Mouse (Mus musculus) kidney, postnatal 0 days (tissue): ENCODE measurements around the gene Depdc5. TPM values are rescaled to one million over a fixed set of nuclear protein-coding genes. Genes with fewer than 3 reads are reported as not detected.

Experiments used
- ATAC-seq: fragments of 200-750 bp; cut with Nextera tagmentation; replicated peaks from 2 replicates; pipeline ENCODE4 v1.8.0; 2017; ENCODE audit warnings: low read depth, moderate number of reproducible peaks, moderate TSS enrichment, moderate library complexity; ENCODE audit not compliant: low FRiP score
- DNase-seq: peaks from one replicate; pipeline ENCODE4 v3.0.0-alpha.2; 2016; ENCODE audit warnings: low spot score
- H3K27ac ChIP-seq: fragments of 300-500 bp; sonication (generic); 2 replicates; pipeline ENCODE4 v1.5.1; 2014; ENCODE audit warnings: mild to moderate bottlenecking
- H3K27me3 ChIP-seq: fragments of 300-500 bp; sonication (generic); 2 replicates; pipeline ENCODE4 v1.6.1; 2014; ENCODE audit warnings: low read length, mixed read lengths; ENCODE audit not compliant: insufficient read depth
- H3K36me3 ChIP-seq: fragments of 300-500 bp; sonication (generic); 2 replicates; pipeline ENCODE4 v1.6.1; 2014; ENCODE audit warnings: low read length, mixed read lengths; ENCODE audit not compliant: insufficient read depth
- H3K4me1 ChIP-seq: fragments of 300-500 bp; sonication (generic); replicated peaks from 2 replicates; pipeline ENCODE4 v1.6.1; 2014; ENCODE audit warnings: antibody characterized with exemption, low read length, mixed read lengths; ENCODE audit not compliant: insufficient read depth
- H3K4me2 ChIP-seq: fragments of 300-500 bp; sonication (generic); 2 replicates; pipeline ENCODE4 v1.6.1; 2014; ENCODE audit warnings: mild to moderate bottlenecking, low read length, moderate library complexity, mixed read lengths
- H3K4me3 ChIP-seq: fragments of 300-500 bp; sonication (generic); replicated peaks from 2 replicates; pipeline ENCODE4 v1.5.1; 2014; ENCODE audit warnings: low read depth, low read length
- H3K9ac ChIP-seq: fragments of 300-500 bp; sonication (generic); 2 replicates; pipeline ENCODE4 v1.6.1; 2014; ENCODE audit warnings: low read depth, low read length
- H3K9me3 ChIP-seq: fragments of 300-500 bp; sonication (generic); replicated peaks from 2 replicates; pipeline ENCODE4 v1.6.1; 2016; ENCODE audit warnings: low read length, inconsistent platforms, mixed read lengths
- CTCF ChIP-seq: IDR thresholded peaks from 2 replicates; pipeline ENCODE4 v1.5.1; 2016; ENCODE audit warnings: antibody characterized with exemption, low read depth, mild to moderate bottlenecking, moderate library complexity
- WGBS: fragments of 180-500 bp; shearing (Covaris S2); extraction: QIAGEN DNeasy Blood & Tissue Kit; methylation state at CpG from one replicate; pipeline ENCODE4 v1.1.7; 2014; 5-methylcytosine and 5-hydroxymethylcytosine counted together
- polyA plus RNA-seq: library from polyadenylated mRNA; unstranded; fragments of >200 nt; fragmentation: Nextera tagmentation; extraction: Ambion mirVana; gene quantifications from 2 replicates; pipeline ENCODE4 v1.2.1, GENCODE M21; 2015

Depdc5 gene
- polyA plus RNA-seq, 1 experiment from 2014 or later = 9.6 TPM

DNA sequence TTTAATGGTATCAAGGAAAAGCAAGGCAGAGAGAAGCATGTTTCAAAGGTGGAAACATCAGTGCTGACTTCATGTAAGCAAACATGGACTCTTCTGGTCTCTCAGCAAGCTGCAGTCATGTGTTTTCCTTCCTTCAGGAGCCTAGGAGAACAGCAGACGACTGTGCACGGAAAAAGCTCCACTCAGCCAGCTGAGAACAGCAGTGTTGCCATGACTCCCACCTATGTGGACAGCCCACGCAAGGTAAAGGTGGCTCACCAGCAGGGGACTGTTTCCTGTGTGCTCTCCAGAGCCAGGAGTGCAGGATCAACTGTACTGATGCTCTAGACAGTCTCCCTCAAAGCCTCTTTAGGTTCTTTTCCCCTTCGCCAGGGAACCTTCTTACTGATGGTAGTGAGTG is 92.2 kb downstream of the Depdc5 start:
- Histone ChIP-seq H3K4me1 (no peaks in the 10 kb centered on the region), H3K27me3 (no peaks in the 10 kb centered on the region), H3K9ac (no peak overlapping the region), H3K4me3 (no peak overlapping the region), H3K9me3 (no peaks in the 10 kb centered on the region), H3K27ac (no peak overlapping the region), H3K4me2 (no peak overlapping the region), H3K36me3 (peaks cover 30% of the 10 kb centered on the region; the same call in 1 of the 2 replicates)
- no peak for TF ChIP-seq CTCF
- WGBS = 82% methylated on average over 4 of the region's 4 CpGs
- no peak for ATAC-seq
- no peak for DNase-seq

GRCm38 (mm10) chr5:32961616-32962015 is 98.1 kb downstream of the Depdc5 start:
- Histone ChIP-seq H3K27me3 (no peaks in the 10 kb centered on the region), H3K4me1 (no peaks in the 10 kb centered on the region), H3K4me3 (no peak overlapping the region), H3K4me2 (no peak overlapping the region), H3K36me3 (peaks cover 36% of the 10 kb centered on the region; the same call in 1 of the 2 replicates), H3K9ac (no peak overlapping the region), H3K27ac (no peak overlapping the region), H3K9me3 (no peaks in the 10 kb centered on the region)
- no peak for TF ChIP-seq CTCF
- ATAC-seq = no peak
- WGBS = 65% methylated on average over 3 of the region's 3 CpGs
- DNase-seq = no peak

GRCm38 (mm10) chr5:32962581-32962980 is 99.1 kb downstream of the Depdc5 start:
- no peak overlapping the region for H3K4me2 ChIP-seq
- no peaks in the 10 kb centered on the region for H3K4me1 ChIP-seq
- 87% methylated on average over 1 of the region's 1 CpGs for WGBS
- no peak overlapping the region for H3K27ac ChIP-seq
- H3K4me3 ChIP-seq = no peak overlapping the region
- DNase-seq = no peak
- H3K36me3 ChIP-seq = peaks cover 43% of the 10 kb centered on the region; the same call in 1 of the 2 replicates
- no peak overlapping the region for H3K9ac ChIP-seq
- no peak for ATAC-seq
- no peaks in the 10 kb centered on the region for H3K27me3 ChIP-seq
- TF ChIP-seq CTCF = no peak
- H3K9me3 ChIP-seq = no peaks in the 10 kb centered on the region

DNA sequence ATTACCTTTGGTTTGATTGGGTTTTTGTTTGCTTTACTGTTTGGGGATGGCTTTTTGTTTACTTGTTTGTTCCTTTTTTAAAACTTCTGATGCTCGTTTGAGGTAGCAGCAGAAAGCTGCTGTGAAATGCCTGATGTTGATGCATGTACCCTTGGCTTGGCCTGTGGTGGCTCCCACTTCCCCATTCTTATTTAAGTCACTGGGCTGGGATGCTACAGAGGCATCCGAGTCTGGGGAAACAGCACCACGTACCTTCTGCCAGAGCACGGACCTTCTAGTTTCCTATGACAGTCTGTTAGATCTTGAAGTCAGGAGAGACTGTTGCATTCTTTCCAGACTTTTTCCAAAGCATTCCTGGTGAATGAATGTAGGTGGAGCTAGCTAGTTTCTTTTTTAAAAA is 113.0 kb downstream of the Depdc5 start:
- no peak overlapping the region for H3K4me3 ChIP-seq
- no peaks in the 10 kb centered on the region for H3K9me3 ChIP-seq
- TF ChIP-seq CTCF = no peak
- 83% methylated on average over 4 of the region's 4 CpGs for WGBS
- H3K27me3 ChIP-seq = no peaks in the 10 kb centered on the region
- H3K4me1 ChIP-seq = no peaks in the 10 kb centered on the region
- H3K4me2 ChIP-seq = no peak overlapping the region
- DNase-seq (no peak), ATAC-seq (no peak)
- no peak overlapping the region for H3K27ac ChIP-seq
- H3K9ac ChIP-seq = no peak overlapping the region
- H3K36me3 ChIP-seq = 0 out of 2 replicates have a peak, but pooled peaks cover 2% of the 10 kb centered on the region

- Histone ChIP-seq H3K4me1 (no peaks in the 10 kb centered on the region), H3K4me2 (no peak overlapping the region), H3K36me3 (0 out of 2 replicates have a peak, but pooled peaks cover 7% of the 10 kb centered on the region), H3K27ac (no peak overlapping the region), H3K9ac (no peak overlapping the region), H3K27me3 (no peaks in the 10 kb centered on the region), H3K9me3 (no peaks in the 10 kb centered on the region), H3K4me3 (no peak overlapping the region)
- no peak for ATAC-seq
- TF ChIP-seq CTCF = no peak
- DNase-seq = no peak
Observed at GRCm38 (mm10) chr5:32977179-32977578, 113.7 kb downstream of the Depdc5 start.

DNA sequence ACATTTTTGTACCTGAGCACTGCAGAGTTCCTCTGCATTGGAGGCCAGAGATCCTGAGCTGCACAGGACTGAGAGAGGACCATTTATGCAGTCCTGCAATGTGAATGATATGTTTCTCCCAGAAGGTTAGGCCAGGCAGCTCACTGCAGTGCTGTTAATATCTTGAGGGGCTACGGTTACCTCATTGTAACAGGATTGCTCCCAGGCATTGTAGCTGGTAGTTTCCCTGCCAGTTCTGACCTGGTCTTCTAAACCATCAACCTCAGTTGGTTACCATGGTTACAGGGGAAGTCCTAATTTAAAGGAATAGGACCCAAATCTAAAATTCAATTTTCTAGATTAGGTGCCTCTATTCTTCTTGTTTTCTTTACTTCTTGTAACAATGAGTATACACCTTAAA is 121.9 kb downstream of the Depdc5 start:
- DNase-seq (no peak), ATAC-seq (no peak)
- Histone ChIP-seq H3K4me3 (no peak overlapping the region), H3K27ac (no peak overlapping the region), H3K36me3 (peaks cover 29% of the 10 kb centered on the region), H3K4me1 (no peaks in the 10 kb centered on the region), H3K27me3 (no peaks in the 10 kb centered on the region), H3K9ac (no peak overlapping the region), H3K9me3 (no peaks in the 10 kb centered on the region), H3K4me2 (no peak overlapping the region)
- 76% methylated on average over 1 of the region's 1 CpGs for WGBS
- no peak for TF ChIP-seq CTCF

DNA sequence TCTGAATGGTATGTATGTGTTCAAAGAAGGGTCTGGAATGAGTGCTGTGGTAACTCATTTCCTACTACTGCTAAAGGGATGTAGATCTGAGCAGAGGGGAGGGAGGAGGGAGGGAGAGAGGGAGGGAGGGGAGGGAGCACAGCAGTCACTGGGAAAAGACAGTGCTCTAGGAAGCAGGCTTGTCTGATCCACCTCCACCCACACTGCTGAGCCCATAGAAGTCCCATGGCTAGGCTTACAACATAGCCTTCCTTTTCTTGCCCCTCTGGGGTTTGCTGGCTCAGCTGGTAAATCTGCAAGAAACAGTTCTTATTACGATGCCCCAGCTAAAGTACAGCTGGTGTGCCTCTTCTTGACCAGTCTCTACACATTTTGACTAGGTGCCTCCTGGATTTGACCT is 124.4 kb downstream of the Depdc5 start:
- no peak for TF ChIP-seq CTCF
- Histone ChIP-seq H3K9ac (no peak overlapping the region), H3K4me2 (no peak overlapping the region), H3K27ac (no peak overlapping the region), H3K36me3 (peaks cover 19% of the 10 kb centered on the region), H3K9me3 (no peaks in the 10 kb centered on the region), H3K4me1 (no peaks in the 10 kb centered on the region), H3K4me3 (no peak overlapping the region), H3K27me3 (no peaks in the 10 kb centered on the region)
- 84% methylated on average over 1 of the region's 1 CpGs for WGBS
- ATAC-seq = no peak
- DNase-seq = no peak
